Mouse (Mus musculus): ENCODE data around the gene Vmn1r188.

GRCm38 (mm10) chr13:22041651-22042567 lies 42.3 kb upstream of the Vmn1r188 start:
- TF ChIP-seq POLR2A (IDR thresholded peaks at IDR 0.05; ENCODE audit: low read depth, low read length) (no peak), CTCF (IDR thresholded peaks at IDR 0.05; ENCODE audit: extremely low read depth, insufficient read length, insufficient replicate concordance, low read depth, low read length) (no peak)
